Mouse (Mus musculus) liver, embryonic 11.5 days (tissue): ENCODE measurements around the gene Tent5c. TPM values are rescaled to one million over a fixed set of nuclear protein-coding genes. Genes with fewer than 3 reads are reported as not detected.

ENCODE experiments used
- ATAC-seq: fragments of 200-750 bp; cut with Nextera tagmentation; replicated peaks from 2 replicates; pipeline ENCODE4 v1.8.0; 2017; ENCODE audit warnings: moderate number of reproducible peaks, mild to moderate bottlenecking, moderate TSS enrichment, moderate library complexity; ENCODE audit not compliant: low FRiP score
- DNase-seq: peaks from one replicate; pipeline ENCODE4 v3.0.0-alpha.2; 2017; ENCODE audit warnings: low spot score
- H3K27ac ChIP-seq: fragments of 300-500 bp; sonication (generic); 2 replicates; pipeline ENCODE4 v1.5.1; 2014; ENCODE audit warnings: mild to moderate bottlenecking, low read depth, low read length, control low read depth
- H3K27me3 ChIP-seq: fragments of 300-500 bp; sonication (generic); replicated peaks from 2 replicates; pipeline ENCODE4 v1.6.1; 2014; ENCODE audit warnings: low read length, mixed read lengths; ENCODE audit not compliant: control insufficient read depth, insufficient read depth
- H3K36me3 ChIP-seq: fragments of 300-500 bp; sonication (generic); 2 replicates; pipeline ENCODE4 v1.6.1; 2014; ENCODE audit warnings: mild to moderate bottlenecking, low read length, moderate library complexity, mixed read lengths; ENCODE audit not compliant: control insufficient read depth, insufficient read depth
- H3K4me1 ChIP-seq: fragments of 300-500 bp; sonication (generic); replicated peaks from 2 replicates; pipeline ENCODE4 v1.6.1; 2014; ENCODE audit warnings: low read length, mixed read lengths; ENCODE audit not compliant: control insufficient read depth, insufficient read depth
- H3K4me2 ChIP-seq: fragments of 300-500 bp; sonication (generic); 2 replicates; pipeline ENCODE4 v1.6.1; 2014; ENCODE audit warnings: mild to moderate bottlenecking, control low read depth, moderate library complexity
- H3K4me3 ChIP-seq: fragments of 300-500 bp; sonication (generic); 2 replicates; pipeline ENCODE4 v1.5.1; 2014; ENCODE audit warnings: low read depth, low read length, control low read depth
- H3K9ac ChIP-seq: fragments of 300-500 bp; sonication (generic); 2 replicates; pipeline ENCODE4 v1.6.1; 2014; ENCODE audit warnings: low read depth, low read length, control low read depth
- H3K9me3 ChIP-seq: fragments of 300-500 bp; sonication (generic); 2 replicates; pipeline ENCODE4 v1.6.1; 2016; ENCODE audit warnings: low read length, inconsistent platforms, mixed read lengths; ENCODE audit not compliant: control insufficient read depth
- WGBS: fragments of 180-500 bp; shearing (Covaris S2); extraction: QIAGEN DNeasy Blood & Tissue Kit; methylation state at CpG from one replicate; pipeline ENCODE4 v1.1.7; 2014; 5-methylcytosine and 5-hydroxymethylcytosine counted together
- polyA plus RNA-seq: library from polyadenylated mRNA; unstranded; fragments of >200 nt; fragmentation: Nextera tagmentation; extraction: Ambion mirVana; gene quantifications from 2 replicates; pipeline ENCODE4 v1.2.1, GENCODE M21; 2014

The Tent5c gene
- polyA plus RNA-seq, 1 experiment from 2014 or later, result 10.5 TPM

GRCm38 (mm10) chr3:100411945-100412344 is 77.2 kb downstream of the Tent5c start:
- peaks cover 7% of the 10 kb centered on the region for H3K4me1 ChIP-seq
- ATAC-seq, result no peak
- no peaks in the 10 kb centered on the region for H3K36me3 ChIP-seq
- no peak for DNase-seq
- WGBS, result 85% methylated on average over 7 of the region's 7 CpGs
- no peak overlapping the region for H3K27ac ChIP-seq
- no peak overlapping the region for H3K4me3 ChIP-seq
- no peak overlapping the region for H3K9ac ChIP-seq
- no peak overlapping the region for H3K4me2 ChIP-seq
- no peaks in the 10 kb centered on the region for H3K9me3 ChIP-seq
- H3K27me3 ChIP-seq, result no peaks in the 10 kb centered on the region

DNA sequence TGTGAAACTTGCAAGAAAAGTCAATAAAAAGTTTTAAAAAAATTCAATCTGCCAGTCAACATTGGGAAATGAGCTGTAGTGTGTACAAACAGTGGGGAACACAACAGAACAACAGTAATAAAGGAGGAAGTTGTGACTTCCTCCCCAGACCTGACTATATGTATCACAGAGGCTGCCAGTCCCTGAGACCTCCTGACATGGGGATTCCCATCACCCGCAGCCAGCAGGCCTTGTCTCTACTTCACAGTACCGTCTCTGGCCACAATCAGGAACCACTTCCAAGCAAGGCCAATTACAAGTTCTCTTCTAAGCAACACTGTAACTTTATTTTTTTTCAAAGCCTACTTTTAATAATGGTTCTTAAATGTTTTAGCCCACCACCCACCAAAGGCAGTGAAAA is 79.8 kb downstream of the Tent5c start:
- Histone ChIP-seq H3K9ac (no peak overlapping the region), H3K4me3 (no peak overlapping the region), H3K36me3 (no peaks in the 10 kb centered on the region), H3K9me3 (no peaks in the 10 kb centered on the region), H3K27ac (no peak overlapping the region), H3K4me1 (peaks cover 7% of the 10 kb centered on the region), H3K27me3 (no peaks in the 10 kb centered on the region), H3K4me2 (no peak overlapping the region)
- 43% methylated on average over 2 of the region's 2 CpGs for WGBS
- ATAC-seq, result no peak
- DNase-seq, result no peak

DNA sequence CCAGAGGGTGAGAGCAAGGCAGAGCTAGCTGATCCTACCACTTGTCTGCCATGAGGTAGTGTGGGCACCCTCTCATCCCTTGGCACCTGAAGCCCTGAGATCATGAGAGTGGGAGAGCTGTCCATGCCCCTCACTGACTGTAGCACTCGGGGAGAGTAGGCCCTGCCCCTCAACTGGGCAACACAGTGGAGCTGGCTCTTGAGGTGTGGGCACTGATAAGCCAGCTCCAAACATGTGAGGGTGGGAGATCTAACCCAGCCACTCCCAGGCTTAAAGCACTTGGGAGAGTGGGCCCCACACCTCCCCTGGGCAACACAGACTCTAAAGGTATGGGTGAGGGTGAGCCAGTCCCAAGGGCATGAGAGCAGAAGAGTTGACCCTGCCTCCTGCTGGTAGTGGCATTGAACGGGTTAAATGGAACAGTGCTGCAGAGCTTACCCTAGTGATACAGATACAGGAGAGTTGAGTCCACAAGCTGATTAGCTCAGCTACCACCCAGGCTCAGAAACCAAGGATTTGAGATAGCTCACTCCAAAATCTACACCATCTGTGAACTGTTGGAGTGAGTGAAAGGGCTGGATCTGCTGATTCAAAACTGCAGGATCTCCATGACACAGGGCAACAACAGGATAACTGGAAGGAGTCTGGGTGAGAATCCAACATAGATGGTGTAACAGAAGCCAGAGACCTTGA is 80.6 kb downstream of the Tent5c start:
- H3K4me2 ChIP-seq, result no peak overlapping the region
- H3K27me3 ChIP-seq, result no peaks in the 10 kb centered on the region
- H3K27ac ChIP-seq, result no peak overlapping the region
- H3K9me3 ChIP-seq, result no peaks in the 10 kb centered on the region
- peaks cover 7% of the 10 kb centered on the region for H3K4me1 ChIP-seq
- no peak for DNase-seq
- WGBS, result 40% methylated on average over 2 of the region's 2 CpGs
- no peak overlapping the region for H3K4me3 ChIP-seq
- H3K9ac ChIP-seq, result no peak overlapping the region
- ATAC-seq, result peak; percentile 88
- H3K36me3 ChIP-seq, result no peaks in the 10 kb centered on the region

GRCm38 (mm10) chr3:100402656-100403055 is 86.5 kb downstream of the Tent5c start:
- DNase-seq (no peak), ATAC-seq (no peak)
- Histone ChIP-seq H3K36me3 (no peaks in the 10 kb centered on the region), H3K27me3 (no peaks in the 10 kb centered on the region), H3K9me3 (no peaks in the 10 kb centered on the region), H3K4me3 (no peak overlapping the region), H3K4me1 (no peaks in the 10 kb centered on the region), H3K9ac (no peak overlapping the region), H3K4me2 (no peak overlapping the region), H3K27ac (no peak overlapping the region)
- WGBS, result 88% methylated on average over 4 of the region's 4 CpGs

Other genes starting within 250 kb of the Tent5c start
- gene Man1a2, start 196.2 kb upstream of the Tent5c start, polyA plus RNA-seq, result 62.8 and 64.3 TPM in 2 replicates